Mouse (Mus musculus): ENCODE measurements at regions not wholly inside any gene's neighbourhood (a gene's known extent, or its start where the extent isn't known, plus 50 kb on each side); places are given as distances from the start of the nearest gene placed in this dataset.

GRCm38 (mm10) chr8:126669154-126669553 lies 75.4 kb upstream of the Irf2bp2 start:
- TF ChIP-seq EP300 (IDR thresholded peaks at IDR 0.05) (no peak), CTCF (IDR thresholded peaks at IDR 0.05) (no peak)
- ATAC-seq (no peak), DNase-seq (ENCODE audit: low spot score) (no peak)
- no peak overlapping the region for H3K4me2 ChIP-seq (replicated peaks; ENCODE audit: low read depth, low read length)
- H3K27ac ChIP-seq (ENCODE audit: low read length): peak overlapping the region; percentile 54; the same call in 1 of the 2 replicates
- H3K9ac ChIP-seq (replicated peaks; ENCODE audit: low read depth): no peak overlapping the region
- no peak overlapping the region for H3K4me3 ChIP-seq (ENCODE audit: low read depth, low read length)
- H3K36me3 ChIP-seq (ENCODE audit: insufficient read depth, low read length): no peaks in the 10 kb centered on the region
- H3K9me3 ChIP-seq (ENCODE audit: low read length): no peaks in the 10 kb centered on the region
- peaks cover 36% of the 10 kb centered on the region for H3K4me1 ChIP-seq (ENCODE audit: insufficient read depth, low read depth, low read length)
- H3K27me3 ChIP-seq (replicated peaks; ENCODE audit: insufficient read depth, low read length): no peaks in the 10 kb centered on the region
- 64% methylated on average over 6 of the region's 6 CpGs for WGBS

DNA sequence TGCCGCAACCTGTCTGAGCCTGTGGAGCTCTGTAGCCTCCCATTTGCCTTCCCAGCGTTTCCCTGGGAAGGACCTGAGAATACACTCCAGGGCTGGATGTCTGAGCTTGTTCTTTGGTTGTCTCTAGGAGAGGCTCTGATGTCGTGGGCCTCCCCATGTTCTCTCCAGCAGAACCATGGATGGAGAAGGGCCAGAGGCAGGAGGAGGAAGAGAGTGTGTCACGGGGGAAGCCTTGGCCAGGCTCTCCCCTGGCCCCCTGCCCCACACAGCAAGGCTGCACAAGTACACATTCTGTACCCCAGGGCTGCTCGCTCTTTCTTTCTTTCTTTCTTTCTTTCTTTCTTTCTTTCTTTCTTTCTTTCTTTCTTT lies 74.9 kb upstream of the Irf2bp2 start:
- Histone ChIP-seq H3K9ac (replicated peaks; ENCODE audit: low read depth) (no peak overlapping the region), H3K4me1 (ENCODE audit: insufficient read depth, low read depth, low read length) (peaks cover 41% of the 10 kb centered on the region)

DNA sequence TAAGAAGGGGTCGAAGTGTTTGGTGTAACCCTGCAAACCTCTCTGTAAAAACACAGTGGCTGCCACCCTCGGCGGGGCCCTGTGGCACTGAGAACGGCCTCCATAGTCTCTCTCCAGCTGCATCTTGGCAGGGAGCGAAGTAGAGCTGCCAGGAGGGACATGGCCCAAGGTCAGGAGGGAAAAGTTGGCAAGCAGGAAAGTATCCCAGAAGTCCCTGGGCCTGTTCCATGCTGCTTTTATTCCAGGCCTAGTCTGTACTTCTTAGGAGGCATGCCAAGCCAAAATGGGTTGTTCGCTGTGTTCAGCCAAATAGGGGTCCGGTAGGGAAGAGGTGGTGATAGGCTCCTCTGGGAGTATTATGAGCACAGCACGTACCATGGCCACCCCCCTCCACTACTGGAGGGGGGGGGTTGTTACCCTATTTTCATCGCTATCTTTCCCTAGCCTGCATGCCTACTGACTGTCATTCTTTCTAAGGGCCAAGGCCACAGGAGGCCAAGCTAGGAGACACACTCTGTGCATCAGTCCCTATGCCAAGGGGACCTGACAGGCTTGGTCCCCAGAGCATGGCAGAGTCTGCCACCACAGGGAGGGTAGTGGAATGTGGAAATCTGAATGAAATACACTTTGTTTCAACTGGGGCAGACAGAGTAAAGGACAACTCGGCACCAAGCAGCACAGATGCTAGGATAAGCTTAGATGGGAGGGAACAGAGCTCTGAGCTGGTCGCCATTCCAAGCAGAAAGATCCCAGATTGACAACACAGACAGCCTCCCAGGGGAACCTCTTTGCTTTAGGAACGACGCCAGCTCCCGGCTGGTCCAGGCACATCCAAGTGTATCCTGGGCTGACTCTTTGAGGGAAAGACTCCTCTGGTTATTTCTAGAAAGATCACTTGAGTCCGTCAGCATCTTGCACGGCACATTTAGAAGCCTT lies 74.2 kb upstream of the Irf2bp2 start:
- H3K4me3 ChIP-seq (ENCODE audit: low read depth, low read length): no peak overlapping the region
- ATAC-seq: peak; percentile 23
- peaks cover 48% of the 10 kb centered on the region for H3K4me1 ChIP-seq (ENCODE audit: insufficient read depth, low read depth, low read length)
- no peak overlapping the region for H3K4me2 ChIP-seq (replicated peaks; ENCODE audit: low read depth, low read length)
- peak; percentile 85 for TF ChIP-seq EP300 (IDR thresholded peaks at IDR 0.05)
- no peak for TF ChIP-seq CTCF (IDR thresholded peaks at IDR 0.05)
- peak overlapping the region; percentile 34; the same call in 1 of the 2 replicates for H3K9ac ChIP-seq (replicated peaks; ENCODE audit: low read depth)
- H3K27ac ChIP-seq (ENCODE audit: low read length): peak overlapping the region; percentile 97
- 45% methylated on average over 16 of the region's 16 CpGs for WGBS
- peak; percentile 94 for DNase-seq (ENCODE audit: low spot score)
- no peaks in the 10 kb centered on the region for H3K9me3 ChIP-seq (ENCODE audit: low read length)
- no peaks in the 10 kb centered on the region for H3K36me3 ChIP-seq (ENCODE audit: insufficient read depth, low read length)
- no peaks in the 10 kb centered on the region for H3K27me3 ChIP-seq (replicated peaks; ENCODE audit: insufficient read depth, low read length)

More for the DNA sequence above, 74.9 kb upstream of the Irf2bp2 start:
- Histone ChIP-seq H3K4me3 (ENCODE audit: low read depth, low read length) (no peak overlapping the region), H3K27ac (ENCODE audit: low read length) (peak overlapping the region; percentile 97), H3K4me2 (replicated peaks; ENCODE audit: low read depth, low read length) (no peak overlapping the region), H3K27me3 (replicated peaks; ENCODE audit: insufficient read depth, low read length) (no peaks in the 10 kb centered on the region), H3K36me3 (ENCODE audit: insufficient read depth, low read length) (no peaks in the 10 kb centered on the region), H3K9me3 (ENCODE audit: low read length) (no peaks in the 10 kb centered on the region)
- TF ChIP-seq CTCF (IDR thresholded peaks at IDR 0.05) (no peak), EP300 (IDR thresholded peaks at IDR 0.05) (no peak)
- peak; percentile 13 for DNase-seq (ENCODE audit: low spot score)
- no peak for ATAC-seq
- 58% methylated on average over 5 of the region's 5 CpGs for WGBS

DNA sequence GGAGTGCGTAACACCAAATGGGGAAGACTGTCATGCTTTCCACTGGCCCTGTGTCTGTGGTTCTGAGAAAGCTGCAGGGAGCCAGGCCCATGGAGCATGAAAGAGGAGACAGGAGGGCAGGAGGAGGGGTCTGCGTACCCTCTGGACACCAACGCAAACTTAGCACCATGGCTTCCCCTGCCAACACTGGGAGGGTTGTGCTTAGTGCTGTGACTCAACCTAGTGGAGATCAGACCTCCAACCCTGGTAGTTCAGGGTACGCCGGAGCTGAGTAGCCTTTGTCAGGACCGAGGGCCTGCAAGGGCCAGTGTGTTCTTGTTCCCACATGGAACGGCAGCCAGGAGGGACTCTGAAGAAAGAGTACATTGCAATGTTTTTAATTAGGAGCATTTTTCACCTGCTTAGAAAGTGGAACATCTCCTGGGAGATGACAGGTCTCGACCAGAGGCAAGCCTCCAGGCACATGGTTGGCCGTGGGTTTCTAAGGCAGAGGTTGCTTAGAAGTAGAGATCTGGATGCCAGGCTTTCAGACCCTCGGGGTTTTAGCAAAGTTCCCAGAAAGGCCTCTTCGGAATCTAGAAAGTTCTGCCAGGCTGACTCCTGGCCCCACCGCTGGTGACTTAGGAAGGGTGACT lies 73.4 kb upstream of the Irf2bp2 start:
- 0 out of 2 replicates have a peak overlapping the region, but pooled peaks have one; percentile 1 for H3K9ac ChIP-seq (replicated peaks; ENCODE audit: low read depth)
- no peak for TF ChIP-seq EP300 (IDR thresholded peaks at IDR 0.05)
- TF ChIP-seq CTCF (IDR thresholded peaks at IDR 0.05): no peak
- 34% methylated on average over 12 of the region's 12 CpGs for WGBS
- DNase-seq (ENCODE audit: low spot score) (no peak), ATAC-seq (no peak)
- H3K27me3 ChIP-seq (replicated peaks; ENCODE audit: insufficient read depth, low read length): no peaks in the 10 kb centered on the region
- no peaks in the 10 kb centered on the region for H3K9me3 ChIP-seq (ENCODE audit: low read length)
- H3K27ac ChIP-seq (ENCODE audit: low read length): peak overlapping the region; percentile 97
- H3K4me3 ChIP-seq (ENCODE audit: low read depth, low read length): no peak overlapping the region
- H3K36me3 ChIP-seq (ENCODE audit: insufficient read depth, low read length): no peaks in the 10 kb centered on the region
- H3K4me2 ChIP-seq (replicated peaks; ENCODE audit: low read depth, low read length): no peak overlapping the region
- peaks cover 55% of the 10 kb centered on the region for H3K4me1 ChIP-seq (ENCODE audit: insufficient read depth, low read depth, low read length)

DNA sequence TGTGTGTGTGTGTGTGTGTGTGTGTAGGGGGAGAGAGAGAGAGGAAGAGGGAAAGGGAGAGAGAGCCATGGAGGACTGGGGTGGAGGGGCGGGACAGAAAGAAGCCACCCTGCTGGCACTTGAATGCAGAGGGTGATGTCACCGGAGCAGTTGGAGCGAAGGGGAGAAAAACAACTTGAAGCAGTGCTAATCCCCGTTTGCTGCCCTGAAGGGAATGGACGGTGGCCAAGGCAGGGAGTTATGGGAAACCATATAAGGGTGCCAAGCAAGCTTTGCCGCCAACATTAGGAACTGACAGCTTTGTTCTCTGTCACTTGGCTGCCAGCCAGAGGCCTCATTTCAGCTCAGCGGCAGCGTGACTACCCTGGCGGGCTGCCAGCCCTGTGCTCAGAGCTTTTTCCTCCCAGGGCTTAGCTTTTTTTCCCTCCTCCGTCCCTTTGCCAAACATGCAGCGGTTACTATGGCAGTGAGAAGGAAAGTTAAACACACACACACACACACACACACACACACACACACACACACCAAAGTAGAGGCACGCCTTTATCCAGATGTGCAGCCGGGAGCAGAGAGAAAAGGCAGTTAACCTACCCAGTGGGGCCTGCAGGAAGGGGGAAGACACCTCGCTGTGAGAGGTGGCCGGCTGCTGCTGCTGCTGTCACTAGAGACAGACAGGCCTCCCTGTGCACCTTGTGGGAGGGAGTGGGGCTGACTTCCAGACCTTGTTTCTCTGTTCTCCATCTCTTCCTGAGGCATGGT lies 72.7 kb upstream of the Irf2bp2 start:
- Histone ChIP-seq H3K36me3 (ENCODE audit: insufficient read depth, low read length) (no peaks in the 10 kb centered on the region), H3K27ac (ENCODE audit: low read length) (peak overlapping the region; percentile 97), H3K4me1 (ENCODE audit: insufficient read depth, low read depth, low read length) (peaks cover 62% of the 10 kb centered on the region), H3K4me2 (replicated peaks; ENCODE audit: low read depth, low read length) (peak overlapping the region; percentile 40; the same call in 1 of the 2 replicates), H3K9me3 (ENCODE audit: low read length) (no peaks in the 10 kb centered on the region), H3K27me3 (replicated peaks; ENCODE audit: insufficient read depth, low read length) (no peaks in the 10 kb centered on the region), H3K9ac (replicated peaks; ENCODE audit: low read depth) (no peak overlapping the region), H3K4me3 (ENCODE audit: low read depth, low read length) (no peak overlapping the region)
- TF ChIP-seq EP300 (IDR thresholded peaks at IDR 0.05) (peak; percentile 98), CTCF (IDR thresholded peaks at IDR 0.05) (no peak; the same call in 1 of the 2 replicates)
- WGBS: under 1% methylated on average over 15 of the region's 15 CpGs
- DNase-seq (ENCODE audit: low spot score): peak; percentile 100
- ATAC-seq: peak; percentile 88
